Mouse (Mus musculus) gastrocnemius, adult 2 months (tissue): ENCODE data around the gene Emilin2. TPM values are rescaled to one million over a fixed set of nuclear protein-coding genes. Genes with fewer than 3 reads are reported as not detected.
A peak's percentile ranks its signal among the peaks of the same experiment; 100 is the strongest.

Experiments
- DNase-seq: peaks from one replicate; pipeline ENCODE4 v3.0.0; 2022
- H3K27ac ChIP-seq: fragments of 200-600 bp; 2 replicates; pipeline ENCODE4 v1.8.1; 2022; ENCODE audit warnings: mild to moderate bottlenecking
- H3K4me3 ChIP-seq: fragments of 200-600 bp; 2 replicates; pipeline ENCODE4 v1.8.1; 2022; ENCODE audit warnings: mild to moderate bottlenecking, moderate library complexity
- CTCF ChIP-seq: fragments of 200-600 bp; IDR thresholded peaks from 2 replicates; pipeline ENCODE4 v1.8.1; 2022; ENCODE audit warnings: antibody characterized with exemption, mild to moderate bottlenecking, moderate library complexity
- intact Hi-C: fragments of 180-260 bp; cut with DNase I; formaldehyde crosslinking; loops from one replicate; pipeline ENCODE4 v1.15.1; 2025
- total RNA-seq, 2 experiments: library from RNA; stranded (reverse); gene quantifications; 2 replicates each; pipeline ENCODE4 v1.2.3; 2021

Gene Emilin2
- total RNA-seq, 2 experiments from 2014 or later: 3.9 to 8.6 TPM

DNA sequence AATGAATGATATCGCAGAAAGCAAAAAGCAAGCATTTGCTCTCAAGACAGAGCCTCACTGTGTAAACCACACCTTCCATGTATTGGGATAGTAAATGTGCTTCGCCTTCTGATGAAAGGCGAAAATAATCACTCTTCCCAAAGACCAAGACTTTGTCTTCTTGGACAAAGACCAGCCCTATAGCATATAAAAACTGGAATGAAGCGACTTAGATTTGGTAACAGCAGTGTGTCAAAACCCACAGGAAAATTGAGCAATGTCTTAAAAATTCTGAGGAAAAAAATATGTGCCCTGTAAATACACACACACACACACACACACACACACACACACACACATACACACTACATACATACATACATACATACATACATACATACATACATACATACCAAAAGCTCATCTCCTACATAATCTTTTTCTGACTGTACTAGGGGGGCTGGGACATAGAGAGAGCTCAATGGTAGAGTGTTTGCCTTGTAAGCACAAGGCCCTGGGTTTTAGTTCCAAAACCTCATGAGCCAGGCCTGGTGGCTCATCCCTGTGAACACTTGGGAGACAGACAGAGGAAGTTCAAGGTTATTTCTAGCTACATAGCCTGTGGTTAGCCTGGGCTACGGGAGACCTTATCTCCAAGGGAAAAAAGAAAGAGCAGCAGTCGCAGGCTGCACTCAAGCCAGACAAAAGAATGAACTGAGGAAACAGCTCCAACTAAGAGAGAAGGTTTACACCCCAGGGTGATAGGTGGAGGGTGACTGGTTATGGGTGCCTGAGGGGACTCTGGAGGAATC lies 33.9 kb downstream of the Emilin2 start:
- DNase-seq: no peak
- no peak overlapping the region for H3K27ac ChIP-seq
- no peak overlapping the region for H3K4me3 ChIP-seq
- intact Hi-C loops: no loop called here
- TF ChIP-seq CTCF: no peak

DNA sequence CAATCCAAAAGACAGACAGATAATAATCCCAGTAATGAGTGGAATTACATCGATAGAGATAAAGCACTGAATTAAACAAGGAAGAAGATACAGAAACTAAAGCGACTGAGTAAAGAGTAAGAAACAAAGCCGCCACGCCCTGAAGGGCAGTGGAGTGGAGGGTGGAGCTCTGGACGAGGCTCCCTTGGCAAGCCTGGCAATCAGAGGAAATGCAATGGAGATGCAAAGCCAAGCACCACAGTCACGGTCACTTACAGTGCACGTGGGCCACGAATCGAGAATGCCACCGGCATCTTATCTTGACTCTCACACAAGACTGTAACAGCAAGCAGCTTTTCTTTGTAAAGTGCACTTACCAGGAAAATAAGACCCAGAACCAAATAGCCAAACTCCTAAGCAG lies 35.0 kb downstream of the Emilin2 start:
- H3K4me3 ChIP-seq: no peak overlapping the region
- H3K27ac ChIP-seq: no peak overlapping the region
- TF ChIP-seq CTCF: no peak
- intact Hi-C loops: no loop called here
- DNase-seq: no peak

DNA sequence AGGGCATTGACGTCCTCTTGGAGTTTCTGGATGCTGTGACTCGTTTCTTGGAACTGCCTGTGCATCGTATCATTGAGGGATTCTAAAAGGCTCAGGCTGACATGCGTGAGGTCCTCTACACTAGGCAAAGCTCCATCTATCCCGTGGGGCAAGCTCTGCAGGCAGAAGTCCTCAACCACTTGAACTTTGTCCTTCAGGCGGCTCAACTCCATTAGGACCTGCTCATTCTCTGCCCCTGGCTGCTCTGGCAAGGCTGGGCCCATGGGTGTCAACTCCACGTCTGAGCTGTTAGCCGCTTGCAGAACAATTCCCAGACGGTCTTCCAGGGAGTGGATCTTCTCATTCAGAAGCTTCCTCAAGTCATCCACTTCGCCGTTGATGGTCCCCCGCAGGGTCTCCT lies 37.9 kb downstream of the Emilin2 start:
- DNase-seq: no peak
- intact Hi-C loops: no loop called here
- no peak overlapping the region for H3K4me3 ChIP-seq
- H3K27ac ChIP-seq: no peak overlapping the region
- TF ChIP-seq CTCF: no peak

DNA sequence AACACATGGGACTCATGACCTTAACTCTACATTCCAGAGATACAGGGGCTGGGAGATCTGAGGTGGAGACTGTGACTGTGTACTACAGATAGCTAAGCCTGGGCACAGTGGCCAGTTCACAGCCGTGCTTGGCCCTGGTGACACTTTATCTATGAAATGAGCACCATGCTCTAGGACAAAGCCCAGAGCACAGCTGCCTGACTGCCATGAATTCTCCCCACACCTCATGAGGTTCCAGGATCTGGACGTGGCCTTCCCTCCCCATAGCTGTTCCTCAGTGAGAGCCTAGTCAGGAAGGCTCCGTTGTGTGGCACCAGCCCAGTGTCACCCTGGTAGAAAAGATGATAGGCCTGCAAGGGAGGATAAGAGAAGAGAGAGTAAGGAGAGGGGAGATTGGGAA lies 43.2 kb downstream of the Emilin2 start:
- no peak for DNase-seq
- no peak overlapping the region for H3K27ac ChIP-seq
- TF ChIP-seq CTCF: no peak
- H3K4me3 ChIP-seq: no peak overlapping the region
- intact Hi-C loops: loop anchor here (5.0 kb wide), 1 partner anchor 39 kb away; no protein-coding TSS in a partner anchor

DNA sequence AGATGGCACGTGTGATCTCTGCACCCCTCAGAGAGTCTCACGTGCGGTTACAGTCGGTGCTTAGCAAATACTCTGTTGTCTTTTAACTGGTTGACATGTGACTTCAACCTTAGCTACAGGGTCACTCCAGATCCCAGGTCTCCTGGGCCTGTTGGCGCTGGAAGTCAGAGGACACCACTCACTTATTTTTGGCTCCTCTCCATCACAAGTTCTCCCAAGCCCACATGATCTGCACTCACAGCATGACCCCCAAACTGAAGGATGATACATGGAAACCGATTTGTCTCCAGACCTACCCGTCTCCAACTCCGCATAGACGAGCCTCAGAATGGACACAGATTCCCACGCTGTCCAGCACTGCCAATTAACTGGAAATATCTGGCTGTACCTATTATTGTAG lies 43.6 kb downstream of the Emilin2 start:
- intact Hi-C loops: loop anchor here (5.0 kb wide), 1 partner anchor 39 kb away; no protein-coding TSS in a partner anchor
- Histone ChIP-seq H3K4me3 (no peak overlapping the region), H3K27ac (no peak overlapping the region)
- DNase-seq: no peak
- TF ChIP-seq CTCF: no peak

DNA sequence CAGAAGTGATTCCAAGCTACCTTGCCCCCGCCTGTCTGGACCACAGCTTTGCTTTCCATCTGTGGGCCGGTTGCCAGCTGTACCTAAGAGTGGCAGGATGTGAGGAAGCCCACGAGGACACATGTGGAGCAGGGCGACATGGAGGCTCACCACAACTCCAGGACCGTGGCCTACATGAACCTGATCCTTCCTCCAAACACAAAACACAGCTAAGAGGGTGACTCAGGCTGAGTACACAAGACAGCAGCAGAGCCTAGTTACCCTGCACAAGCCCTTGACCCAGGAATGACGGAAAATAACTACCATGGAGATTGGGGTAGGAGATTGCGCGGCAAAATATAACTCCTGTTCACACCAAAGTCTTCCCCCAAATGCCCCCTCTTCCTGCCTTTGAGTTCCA lies 44.4 kb downstream of the Emilin2 start:
- intact Hi-C loops: loop anchor here (5.0 kb wide), 1 partner anchor 40 kb away; no protein-coding TSS in a partner anchor
- DNase-seq: no peak
- Histone ChIP-seq H3K27ac (no peak overlapping the region), H3K4me3 (no peak overlapping the region)
- no peak for TF ChIP-seq CTCF

DNA sequence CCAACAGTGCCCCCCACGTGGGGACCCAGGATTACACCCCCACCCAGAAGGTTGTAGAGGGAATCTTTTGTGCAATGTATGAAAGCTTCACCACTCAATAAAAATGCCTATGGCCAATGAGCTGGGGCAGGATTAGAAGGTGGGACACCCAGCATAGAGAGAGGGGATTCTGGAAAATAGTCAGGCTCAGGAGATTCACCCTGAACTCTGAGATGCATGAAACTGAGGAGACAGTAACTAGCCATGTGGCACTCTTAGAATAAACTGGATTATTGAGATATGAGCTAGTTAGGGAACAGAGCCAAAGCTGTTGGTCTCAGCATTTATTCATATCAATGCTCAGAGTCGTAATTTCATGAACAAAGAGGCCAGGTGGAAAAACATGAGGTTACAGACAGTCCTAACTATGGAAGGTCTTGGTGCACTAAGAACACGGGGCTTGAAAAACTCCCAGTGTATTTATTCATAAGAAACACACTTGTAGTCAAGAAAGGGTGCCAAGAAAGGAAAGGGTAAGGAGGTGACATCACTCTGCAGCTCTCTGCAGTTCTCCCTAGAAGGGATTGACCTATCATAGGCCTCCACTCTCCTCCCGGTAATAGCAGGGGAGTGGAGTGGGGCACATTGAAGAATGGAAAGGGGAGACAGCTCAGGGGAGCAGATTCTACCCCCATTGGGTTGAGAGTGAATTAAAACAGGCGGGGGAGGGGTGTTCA lies 46.3 kb downstream of the Emilin2 start:
- no peak overlapping the region for H3K27ac ChIP-seq
- no peak for DNase-seq
- intact Hi-C loops: loop anchor here (5.0 kb wide), 1 partner anchor 42 kb away; no protein-coding TSS in a partner anchor
- no peak overlapping the region for H3K4me3 ChIP-seq
- TF ChIP-seq CTCF: no peak

DNA sequence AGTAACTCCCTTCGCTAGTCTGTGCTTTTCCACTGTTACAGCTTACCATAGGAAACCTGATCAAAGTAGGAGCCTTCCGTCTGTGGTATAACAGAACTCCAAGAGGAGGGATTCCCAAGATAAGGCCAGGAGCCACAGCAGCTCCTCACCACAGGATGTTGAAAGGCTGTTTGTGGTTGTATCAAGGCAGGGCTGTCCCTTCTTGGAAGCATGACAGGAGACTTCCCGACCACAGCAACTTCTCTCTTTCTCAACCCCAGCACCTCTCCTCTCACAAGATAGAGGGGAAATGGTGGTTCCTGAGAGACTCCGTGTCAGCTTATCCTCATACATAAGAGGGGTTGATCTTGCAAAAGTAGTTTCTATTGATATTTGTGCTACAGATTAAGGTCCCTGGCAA lies 47.0 kb downstream of the Emilin2 start:
- no peak overlapping the region for H3K4me3 ChIP-seq
- no peak for TF ChIP-seq CTCF
- intact Hi-C loops: loop anchor here (5.0 kb wide), 1 partner anchor 43 kb away; no protein-coding TSS in a partner anchor
- no peak for DNase-seq
- no peak overlapping the region for H3K27ac ChIP-seq

DNA sequence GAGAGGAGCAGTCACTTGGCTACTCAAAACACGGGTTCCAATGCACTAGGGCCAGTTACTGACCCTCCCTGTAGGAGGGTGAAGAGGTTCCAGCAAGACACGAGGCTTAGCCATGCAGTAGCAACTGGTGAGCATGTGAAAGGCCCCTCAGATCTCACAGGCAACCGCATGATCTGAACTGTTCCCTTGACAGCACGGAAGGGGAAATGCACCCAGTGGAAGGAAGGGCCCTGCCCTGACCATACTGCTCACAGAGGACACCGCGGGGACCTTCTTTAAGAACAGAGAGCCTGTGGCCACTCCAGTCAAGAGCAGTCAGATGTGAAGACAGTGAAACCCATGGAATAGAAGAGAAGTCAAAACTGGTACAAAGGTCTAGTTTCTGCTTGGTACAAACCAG lies 48.6 kb downstream of the Emilin2 start:
- intact Hi-C loops: no loop called here
- DNase-seq: no peak
- no peak for TF ChIP-seq CTCF
- no peak overlapping the region for H3K4me3 ChIP-seq
- no peak overlapping the region for H3K27ac ChIP-seq

DNA sequence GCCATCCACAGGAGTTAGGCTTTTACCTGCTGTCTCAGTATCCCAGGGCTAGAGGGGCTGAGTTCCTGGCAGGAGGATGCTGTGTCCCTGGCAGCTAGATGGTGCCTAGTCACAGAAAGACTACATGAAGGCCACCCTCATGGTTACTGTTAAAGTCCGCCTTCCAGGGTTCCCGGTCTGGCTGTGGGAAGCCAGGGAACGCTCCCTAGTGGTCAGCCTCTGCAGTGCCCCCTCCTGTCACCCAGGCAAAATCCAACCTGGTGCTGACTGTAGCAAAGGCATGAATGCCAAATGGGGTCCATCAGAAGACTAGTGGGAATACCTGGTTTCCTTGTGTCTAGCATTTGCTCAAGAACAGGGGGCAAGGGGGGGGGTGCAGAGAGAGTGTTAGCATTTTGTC lies 51.1 kb downstream of the Emilin2 start:
- intact Hi-C loops: no loop called here
- Histone ChIP-seq H3K27ac (no peak overlapping the region), H3K4me3 (no peak overlapping the region)
- no peak for DNase-seq
- TF ChIP-seq CTCF: no peak

DNA sequence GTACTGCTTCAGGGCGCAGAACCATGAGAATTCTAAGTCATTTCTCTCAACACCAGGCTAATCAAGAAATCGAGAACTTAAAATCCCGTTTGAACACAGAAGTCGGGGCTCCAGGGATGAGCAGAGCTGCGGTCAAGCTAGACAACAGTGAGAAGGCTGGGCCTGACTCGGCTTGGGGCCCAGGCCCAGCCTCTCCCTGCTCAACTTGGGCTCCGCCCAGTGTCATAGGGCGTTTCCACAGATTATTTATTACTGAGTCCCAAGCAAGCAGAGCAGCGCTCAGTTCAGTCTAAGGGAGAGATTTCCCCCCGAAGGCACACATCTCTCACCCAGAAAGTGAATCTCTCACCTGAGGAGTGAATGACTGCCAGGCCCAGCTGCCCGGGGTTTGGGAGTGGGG lies 52.1 kb downstream of the Emilin2 start:
- peak; percentile 66 for DNase-seq
- no peak for TF ChIP-seq CTCF

DNA sequence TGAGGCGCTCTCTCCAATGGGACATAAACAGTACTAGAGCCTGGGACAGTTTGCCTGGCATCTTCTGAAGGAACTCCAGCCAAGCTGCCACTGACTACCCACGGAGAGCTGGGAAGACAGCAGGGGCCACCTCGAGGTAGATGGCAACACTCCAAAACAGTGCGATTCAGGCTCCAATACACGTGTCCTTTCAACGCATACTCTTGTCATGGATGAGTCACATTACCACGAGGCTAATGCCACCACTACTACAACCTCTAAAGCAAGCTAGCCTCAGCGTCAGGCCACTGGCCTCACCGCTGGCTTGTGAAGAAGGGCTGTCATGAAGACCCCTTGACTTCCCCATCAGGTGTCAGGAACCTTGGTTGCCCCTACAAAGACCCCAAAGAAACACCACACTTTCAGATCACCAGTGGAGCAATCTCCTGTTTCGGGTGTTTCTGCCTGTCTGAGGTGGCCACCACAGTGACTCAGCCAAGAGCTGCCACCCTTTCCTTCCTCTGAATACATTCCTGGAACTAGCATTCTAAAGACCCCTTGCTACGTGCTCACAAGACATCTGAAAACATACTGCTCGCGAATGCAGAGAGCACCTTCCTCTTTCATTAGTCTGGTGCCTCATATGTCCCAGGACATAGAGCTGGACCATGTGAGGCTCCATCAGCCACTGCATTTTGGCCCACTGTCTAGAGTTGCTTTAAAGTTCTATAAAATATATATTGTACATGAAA lies 54.8 kb downstream of the Emilin2 start:
- TF ChIP-seq CTCF: no peak
- Histone ChIP-seq H3K4me3 (no peak overlapping the region), H3K27ac (no peak overlapping the region)
- no peak for DNase-seq
- intact Hi-C loops: no loop called here

More for the DNA sequence above, 52.1 kb downstream of the Emilin2 start:
- intact Hi-C loops: no loop called here
- no peak overlapping the region for H3K4me3 ChIP-seq
- H3K27ac ChIP-seq: no peak overlapping the region

DNA sequence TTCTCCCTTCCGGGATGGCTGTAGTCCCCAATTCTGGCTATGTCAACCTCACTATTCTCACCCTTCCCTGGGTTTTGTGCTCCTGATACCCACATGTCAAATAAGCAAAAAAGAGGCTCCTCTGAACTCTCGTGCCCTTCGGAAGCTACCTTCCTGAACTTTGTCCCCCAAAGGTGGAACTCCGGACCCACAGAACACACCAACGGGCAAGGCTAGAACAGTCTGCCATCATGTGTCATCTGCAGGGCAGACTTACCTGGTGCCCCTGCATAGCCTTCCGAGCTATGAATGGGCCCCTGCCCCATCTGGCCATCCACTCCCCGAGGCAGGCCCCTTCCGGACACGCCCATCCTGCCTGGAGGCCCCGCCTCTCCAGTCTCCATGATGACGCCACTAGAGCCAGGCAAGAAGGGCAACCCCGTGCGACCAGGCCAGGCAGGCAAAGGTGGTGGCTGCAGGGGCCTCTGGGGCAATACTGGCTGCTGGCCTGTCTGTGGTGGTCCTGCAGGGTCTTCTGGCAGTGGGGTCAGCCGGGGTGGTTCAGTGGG lies 55.6 kb downstream of the Emilin2 start:
- DNase-seq: peak; percentile 31
- no peak overlapping the region for H3K27ac ChIP-seq
- TF ChIP-seq CTCF: no peak
- no peak overlapping the region for H3K4me3 ChIP-seq
- intact Hi-C loops: no loop called here
